Mouse (Mus musculus) limb, embryonic 14.5 days (tissue): ENCODE measurements around the gene Wdr25. TPM values are rescaled to one million over a fixed set of nuclear protein-coding genes. Genes with fewer than 3 reads are reported as not detected.

Source experiments
- ATAC-seq: fragments of 200-750 bp; cut with Nextera tagmentation; 2 replicates; pipeline ENCODE4 v1.8.0; 2017; ENCODE audit warnings: low read depth, moderate number of reproducible peaks, moderate TSS enrichment; ENCODE audit not compliant: low FRiP score
- DNase-seq: peaks from one replicate; pipeline ENCODE4 v3.0.0-alpha.2; 2015; ENCODE audit warnings: low spot score
- H3K27ac ChIP-seq: fragments of 300-500 bp; sonication (generic); replicated peaks from 2 replicates; pipeline ENCODE4 v1.5.1; 2014; ENCODE audit warnings: low read depth, mild to moderate bottlenecking, low read length, moderate library complexity, mixed read lengths
- H3K27me3 ChIP-seq: fragments of 300-500 bp; sonication (generic); 2 replicates; pipeline ENCODE4 v1.6.1; 2014; ENCODE audit warnings: low read length, mixed read lengths; ENCODE audit not compliant: control insufficient read depth, insufficient read depth
- H3K36me3 ChIP-seq: fragments of 300-500 bp; sonication (generic); 2 replicates; pipeline ENCODE4 v1.6.1; 2014; ENCODE audit warnings: mild to moderate bottlenecking, low read length, moderate library complexity, mixed read lengths; ENCODE audit not compliant: control insufficient read depth, insufficient read depth
- H3K4me1 ChIP-seq: fragments of 300-500 bp; sonication (generic); 2 replicates; pipeline ENCODE4 v1.6.1; 2014; ENCODE audit warnings: antibody characterized with exemption, low read length, mixed read lengths; ENCODE audit not compliant: control insufficient read depth, insufficient read depth
- H3K4me2 ChIP-seq: fragments of 300-500 bp; sonication (generic); replicated peaks from 2 replicates; pipeline ENCODE4 v1.6.1; 2014; ENCODE audit warnings: low read depth, mild to moderate bottlenecking, low read length, moderate library complexity; ENCODE audit not compliant: severe bottlenecking
- H3K4me3 ChIP-seq: fragments of 300-500 bp; sonication (generic); replicated peaks from 2 replicates; pipeline ENCODE4 v1.5.1; 2014; ENCODE audit warnings: low read length
- H3K9ac ChIP-seq: fragments of 300-500 bp; sonication (generic); 2 replicates; pipeline ENCODE4 v1.6.1; 2014; ENCODE audit warnings: mild to moderate bottlenecking, low read depth, low read length, moderate library complexity; ENCODE audit not compliant: severe bottlenecking
- H3K9me3 ChIP-seq: fragments of 300-500 bp; sonication (generic); 2 replicates; pipeline ENCODE4 v1.6.1; 2016; ENCODE audit warnings: low read length; ENCODE audit not compliant: control insufficient read depth
- POLR2A ChIP-seq: fragments of 200-500 bp; IDR thresholded peaks from 2 replicates; pipeline ENCODE4 v1.8.0; 2012; ENCODE audit warnings: inconsistent platforms, mild to moderate bottlenecking, moderate library complexity, borderline replicate concordance; ENCODE audit not compliant: insufficient read depth, insufficient read length; ENCODE audit errors: extremely low read depth
- WGBS: fragments of 180-500 bp; shearing (Covaris S2); extraction: QIAGEN DNeasy Blood & Tissue Kit; methylation state at CpG from one replicate; pipeline ENCODE4 v1.1.7; 2014; 5-methylcytosine and 5-hydroxymethylcytosine counted together
- polyA plus RNA-seq, 2 experiments: library from polyadenylated mRNA; depleted of rRNA in 1 of 2; stranded (reverse) in 1 of 2; unstranded in 1 of 2; fragments of >200 nt; fragmentation: Nextera tagmentation in 1 of 2; extraction: Ambion mirVana in 1 of 2; gene quantifications; 2 replicates each; pipeline versions ENCODE4 v1.2.1 to v1.2.3; 2012 to 2014

The Wdr25 gene
- polyA plus RNA-seq, 2 experiments, result 4.6 to 12.7 TPM

DNA sequence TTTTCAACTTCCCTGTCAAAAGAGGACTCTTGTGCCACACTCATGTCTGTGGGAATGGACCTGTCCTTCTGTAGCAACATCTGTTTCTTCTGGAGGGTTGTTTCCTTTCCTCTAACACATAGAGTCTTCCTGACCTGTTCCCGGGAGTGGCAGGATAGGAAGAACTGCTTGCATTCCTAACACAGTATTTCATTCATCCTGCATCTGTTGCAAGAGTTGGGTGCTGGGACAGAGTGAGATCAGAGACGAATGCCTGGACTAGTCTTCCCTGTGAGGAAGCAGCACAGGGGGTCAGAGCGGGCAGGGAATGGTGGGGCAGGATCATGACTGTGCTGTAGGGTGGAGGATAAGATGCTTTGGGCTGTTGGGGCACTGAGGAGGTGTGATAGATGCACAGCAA lies 20.8 kb downstream of the Wdr25 start:
- Histone ChIP-seq H3K27ac (peak overlapping the region; percentile 35; the same call in 1 of the 2 replicates), H3K4me1 (peaks cover 68% of the 10 kb centered on the region), H3K36me3 (no peaks in the 10 kb centered on the region), H3K4me2 (no peak overlapping the region), H3K9ac (no peak overlapping the region), H3K9me3 (no peaks in the 10 kb centered on the region), H3K27me3 (no peaks in the 10 kb centered on the region), H3K4me3 (no peak overlapping the region)
- ATAC-seq (no peak), DNase-seq (no peak)
- 42% methylated on average over 3 of the region's 3 CpGs for WGBS
- no peak for TF ChIP-seq POLR2A

DNA sequence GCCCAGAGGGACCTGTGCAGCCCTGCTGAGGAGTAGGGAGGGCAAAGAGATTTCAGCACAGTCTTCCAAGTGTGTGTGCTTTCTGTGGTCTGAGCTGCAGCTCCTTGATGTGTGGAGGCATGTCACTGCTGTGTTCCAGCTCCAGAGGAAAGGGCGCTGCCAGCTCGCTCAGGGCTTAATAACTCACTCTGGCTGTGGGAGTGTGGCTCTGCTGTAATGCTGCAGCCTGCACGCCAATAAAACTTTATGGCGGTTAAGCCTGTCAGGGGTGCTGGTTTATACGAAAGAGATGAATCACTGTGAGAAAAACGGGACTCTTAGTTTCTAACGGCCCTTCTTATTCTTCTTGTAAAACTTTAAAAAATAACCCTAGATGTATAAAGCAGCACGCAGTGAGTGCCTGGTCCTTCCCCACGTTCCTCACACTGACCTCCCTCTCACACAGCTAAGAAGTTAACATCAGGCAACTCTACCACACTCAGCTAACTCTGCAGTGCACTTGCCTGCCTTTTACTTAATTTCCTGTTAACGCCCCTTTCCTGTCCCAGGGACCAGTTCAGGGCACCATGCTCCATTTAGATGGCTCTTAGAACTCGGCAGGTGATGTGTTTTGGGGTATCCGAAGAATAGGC lies 21.4 kb downstream of the Wdr25 start:
- Histone ChIP-seq H3K27ac (peak overlapping the region; percentile 35), H3K9ac (no peak overlapping the region), H3K36me3 (no peaks in the 10 kb centered on the region), H3K4me2 (0 out of 2 replicates have a peak overlapping the region, but pooled peaks have one; percentile 16), H3K27me3 (no peaks in the 10 kb centered on the region), H3K4me1 (peaks cover 68% of the 10 kb centered on the region), H3K9me3 (no peaks in the 10 kb centered on the region), H3K4me3 (no peak overlapping the region)
- no peak; the same call in 1 of the 2 replicates for ATAC-seq
- peak; percentile 61 for DNase-seq
- no peak for TF ChIP-seq POLR2A
- 11% methylated on average over 12 of the region's 12 CpGs for WGBS

DNA sequence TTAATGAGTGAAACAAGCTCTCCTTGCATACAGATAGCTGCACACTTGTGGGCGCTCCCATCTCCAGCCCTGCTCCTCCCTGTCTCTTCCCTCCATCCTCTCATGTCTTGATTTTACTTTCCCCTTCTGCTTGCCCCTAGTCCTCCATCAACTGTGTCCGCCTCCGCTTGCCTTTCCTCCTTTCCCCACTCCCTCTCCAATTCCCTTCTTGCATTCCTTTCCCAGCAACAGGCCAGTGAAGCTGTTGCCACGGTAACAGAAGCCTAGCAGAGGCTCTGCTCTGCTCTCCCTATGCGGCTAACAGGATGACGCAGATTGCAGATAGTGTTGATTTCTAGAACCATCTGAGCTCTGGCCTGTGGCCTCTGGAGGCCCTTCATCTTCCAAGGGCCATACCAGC lies 22.5 kb downstream of the Wdr25 start:
- Histone ChIP-seq H3K4me2 (no peak overlapping the region), H3K27ac (no peak overlapping the region), H3K9ac (no peak overlapping the region), H3K9me3 (no peaks in the 10 kb centered on the region), H3K27me3 (no peaks in the 10 kb centered on the region), H3K36me3 (no peaks in the 10 kb centered on the region), H3K4me3 (no peak overlapping the region), H3K4me1 (peaks cover 64% of the 10 kb centered on the region)
- DNase-seq (peak; percentile 80), ATAC-seq (peak; percentile 83)
- 23% methylated on average over 6 of the region's 6 CpGs for WGBS
- no peak for TF ChIP-seq POLR2A

DNA sequence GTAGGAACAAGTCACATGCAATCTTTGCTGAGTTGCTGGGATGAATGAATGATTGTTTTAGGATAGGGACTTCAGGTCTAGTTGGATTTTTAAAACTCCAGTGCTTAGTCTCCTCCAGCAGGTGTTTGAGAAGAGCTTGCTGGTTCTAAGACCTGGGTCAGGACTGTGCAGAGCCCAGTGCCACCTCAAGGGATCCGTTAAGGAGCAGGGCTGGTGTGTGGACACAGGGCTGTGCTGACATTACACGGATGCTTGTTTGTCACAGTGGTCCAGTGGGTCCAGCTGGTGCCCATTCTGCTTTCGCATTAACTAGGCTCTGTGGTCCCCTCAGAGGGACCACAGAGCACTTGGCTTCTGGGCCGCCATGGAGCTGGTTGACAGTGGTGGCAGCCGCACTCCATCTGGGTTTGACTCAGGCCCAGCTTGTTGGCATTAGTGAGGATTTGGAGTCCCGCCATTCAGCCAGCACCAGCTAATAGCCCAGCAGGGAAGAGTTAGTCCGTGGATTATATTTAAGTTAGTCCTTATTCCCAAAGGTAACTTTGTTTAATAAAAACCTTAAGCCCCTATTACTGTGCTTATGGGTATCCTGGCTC lies 23.1 kb downstream of the Wdr25 start:
- H3K36me3 ChIP-seq, result no peaks in the 10 kb centered on the region
- no peak overlapping the region for H3K4me3 ChIP-seq
- H3K9ac ChIP-seq, result no peak overlapping the region
- TF ChIP-seq POLR2A, result no peak
- H3K27me3 ChIP-seq, result no peaks in the 10 kb centered on the region
- peaks cover 60% of the 10 kb centered on the region for H3K4me1 ChIP-seq
- ATAC-seq, result no peak
- H3K9me3 ChIP-seq, result no peaks in the 10 kb centered on the region
- H3K4me2 ChIP-seq, result no peak overlapping the region
- WGBS, result 33% methylated on average over 7 of the region's 7 CpGs
- DNase-seq, result peak; percentile 52
- H3K27ac ChIP-seq, result 0 out of 2 replicates have a peak overlapping the region, but pooled peaks have one; percentile 1

DNA sequence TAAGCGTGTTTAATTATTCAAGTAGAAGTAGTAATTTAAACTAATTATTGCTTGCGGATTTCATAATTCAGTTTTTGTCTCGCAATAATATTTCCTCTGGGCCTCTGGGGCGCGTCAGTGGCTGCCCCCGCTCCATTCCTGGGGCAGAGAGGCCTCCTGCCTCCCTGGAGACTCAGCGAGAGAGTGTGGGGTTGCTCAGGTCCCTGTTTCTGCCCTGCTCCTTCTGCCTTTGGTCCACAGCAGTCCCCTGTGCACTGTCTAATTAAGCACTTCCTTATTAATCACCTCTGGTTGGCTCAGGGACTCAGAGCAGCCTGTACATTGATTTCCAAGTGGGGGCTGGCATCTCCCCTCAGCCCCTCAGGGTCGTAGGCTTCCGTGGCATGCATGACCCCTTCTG lies 24.1 kb downstream of the Wdr25 start:
- H3K36me3 ChIP-seq, result no peaks in the 10 kb centered on the region
- DNase-seq, result no peak
- no peak overlapping the region for H3K27ac ChIP-seq
- 39% methylated on average over 9 of the region's 9 CpGs for WGBS
- no peak for TF ChIP-seq POLR2A
- ATAC-seq, result no peak
- no peak overlapping the region for H3K4me3 ChIP-seq
- no peaks in the 10 kb centered on the region for H3K9me3 ChIP-seq
- peaks cover 57% of the 10 kb centered on the region for H3K4me1 ChIP-seq
- H3K27me3 ChIP-seq, result no peaks in the 10 kb centered on the region
- no peak overlapping the region for H3K4me2 ChIP-seq
- no peak overlapping the region for H3K9ac ChIP-seq
